Mouse (Mus musculus): ENCODE data around the gene Tlr8. TPM values are rescaled to one million over a fixed set of nuclear protein-coding genes. Genes with fewer than 3 reads are reported as not detected.
"Not testable (repeated sequence)": the region's sequence is repeated elsewhere in the genome, so short reads cannot be mapped to it uniquely, and the experiment has no call there.

Gene Tlr8
- polyA plus RNA-seq (2015; fragmentation: Nextera tagmentation; extraction: Ambion mirVana) = 0.17 TPM in 2 replicates

- no peak within 1 kb of the TSS for H3K9ac ChIP-seq
- H3K4me1 ChIP-seq = no peaks in the 10 kb centered on the region
- H3K4me3 ChIP-seq (replicated peaks) = no peak within 1 kb of the TSS
- H3K4me2 ChIP-seq = no peak within 1 kb of the TSS
- no peak for ATAC-seq (replicated peaks; ENCODE audit: low FRiP score)
- no peak within 1 kb of the TSS for H3K27ac ChIP-seq
- peaks cover 48% of the 10 kb centered on the region for H3K27me3 ChIP-seq
- no peaks in the 10 kb centered on the region for H3K9me3 ChIP-seq (replicated peaks)
- 77% methylated on average over 4 of the region's 4 CpGs for WGBS
- no peaks in the 10 kb centered on the region for H3K36me3 ChIP-seq
Observed at GRCm38 (mm10) chrX:167264086-167264485, at the start of gene Tlr8. Gene Tlr8 (minus strand): TSS chrX:167264329.

- H3K36me3 ChIP-seq; H3K27ac ChIP-seq; H3K4me1 ChIP-seq; H3K4me2 ChIP-seq; H3K27me3 ChIP-seq; H3K4me3 ChIP-seq (replicated peaks); ATAC-seq (replicated peaks; ENCODE audit: low FRiP score); H3K9me3 ChIP-seq (replicated peaks); H3K9ac ChIP-seq: not testable (repeated sequence)
- WGBS = 82% methylated on average over 1 of the region's 1 CpGs
Observed at GRCm38 (mm10) chrX:167302061-167302460, 37.9 kb upstream of the Tlr8 start.

- Histone ChIP-seq H3K27me3 (peaks cover 23% of the 10 kb centered on the region), H3K4me2 (peak overlapping the region; percentile 47), H3K27ac (no peak overlapping the region), H3K36me3 (no peaks in the 10 kb centered on the region), H3K4me3 (replicated peaks) (peak overlapping the region; percentile 26), H3K4me1 (no peaks in the 10 kb centered on the region), H3K9me3 (replicated peaks) (no peaks in the 10 kb centered on the region), H3K9ac (no peak overlapping the region)
- 0 out of 2 replicates have a peak, but pooled peaks have one; percentile 54 for ATAC-seq (replicated peaks; ENCODE audit: low FRiP score)
- WGBS = 25% methylated on average over 9 of the region's 9 CpGs
Observed at GRCm38 (mm10) chrX:167276953-167277352, 12.8 kb upstream of the Tlr8 start.

- 49% methylated on average over 10 of the region's 10 CpGs for WGBS
- peak overlapping the region; percentile 47 for H3K4me2 ChIP-seq
- H3K9ac ChIP-seq = no peak overlapping the region
- no peaks in the 10 kb centered on the region for H3K36me3 ChIP-seq
- H3K4me3 ChIP-seq (replicated peaks) = peak overlapping the region; percentile 26
- peaks cover 23% of the 10 kb centered on the region for H3K27me3 ChIP-seq
- ATAC-seq (replicated peaks; ENCODE audit: low FRiP score) = no peak
- no peaks in the 10 kb centered on the region for H3K9me3 ChIP-seq (replicated peaks)
- no peaks in the 10 kb centered on the region for H3K4me1 ChIP-seq
- H3K27ac ChIP-seq = no peak overlapping the region
Observed at GRCm38 (mm10) chrX:167276551-167276950, 12.4 kb upstream of the Tlr8 start.

GRCm38 (mm10) chrX:167263530-167263929 lies 599 bp downstream of the Tlr8 start:
- no peaks in the 10 kb centered on the region for H3K4me1 ChIP-seq
- H3K27me3 ChIP-seq = peaks cover 48% of the 10 kb centered on the region
- no peaks in the 10 kb centered on the region for H3K9me3 ChIP-seq (replicated peaks)
- 87% methylated on average over 4 of the region's 4 CpGs for WGBS
- ATAC-seq (replicated peaks; ENCODE audit: low FRiP score) = no peak
- no peak overlapping the region for H3K27ac ChIP-seq
- no peaks in the 10 kb centered on the region for H3K36me3 ChIP-seq
- no peak overlapping the region for H3K4me3 ChIP-seq (replicated peaks)
- no peak overlapping the region for H3K9ac ChIP-seq
- H3K4me2 ChIP-seq = no peak overlapping the region

- Histone ChIP-seq H3K4me1 (no peaks in the 10 kb centered on the region), H3K9me3 (replicated peaks) (no peaks in the 10 kb centered on the region), H3K27ac (no peak overlapping the region), H3K9ac (no peak overlapping the region), H3K36me3 (no peaks in the 10 kb centered on the region), H3K4me2 (no peak overlapping the region), H3K27me3 (peaks cover 39% of the 10 kb centered on the region), H3K4me3 (replicated peaks) (no peak overlapping the region)
- WGBS = 93% methylated on average over 3 of the region's 3 CpGs
- no peak for ATAC-seq (replicated peaks; ENCODE audit: low FRiP score)
Observed at GRCm38 (mm10) chrX:167241736-167242135, 22.4 kb downstream of the Tlr8 start.

- Histone ChIP-seq H3K36me3 (no peaks in the 10 kb centered on the region), H3K4me3 (replicated peaks) (no peak overlapping the region), H3K4me2 (no peak overlapping the region), H3K9me3 (replicated peaks) (no peaks in the 10 kb centered on the region), H3K9ac (no peak overlapping the region), H3K27ac (no peak overlapping the region), H3K4me1 (no peaks in the 10 kb centered on the region), H3K27me3 (peaks cover 47% of the 10 kb centered on the region)
- peak; percentile 90 for ATAC-seq (replicated peaks; ENCODE audit: low FRiP score)
- WGBS = 52% methylated on average over 9 of the region's 9 CpGs
Observed at GRCm38 (mm10) chrX:167239293-167239921, 24.7 kb downstream of the Tlr8 start.

- H3K4me3 ChIP-seq (replicated peaks) = no peak overlapping the region
- H3K4me1 ChIP-seq = no peaks in the 10 kb centered on the region
- 0 out of 2 replicates have a peak overlapping the region, but pooled peaks have one; percentile 31 for H3K4me2 ChIP-seq
- 23% methylated on average over 9 of the region's 9 CpGs for WGBS
- no peak overlapping the region for H3K9ac ChIP-seq
- no peaks in the 10 kb centered on the region for H3K36me3 ChIP-seq
- peak; percentile 73 for ATAC-seq (replicated peaks; ENCODE audit: low FRiP score)
- 0 out of 2 replicates have a peak overlapping the region, but pooled peaks have one; percentile 22 for H3K27ac ChIP-seq
- no peaks in the 10 kb centered on the region for H3K9me3 ChIP-seq (replicated peaks)
- H3K27me3 ChIP-seq = peaks cover 36% of the 10 kb centered on the region
Observed at GRCm38 (mm10) chrX:167233104-167233687, 30.9 kb downstream of the Tlr8 start.

- no peak overlapping the region for H3K4me3 ChIP-seq (replicated peaks)
- H3K4me1 ChIP-seq = no peaks in the 10 kb centered on the region
- H3K4me2 ChIP-seq = no peak overlapping the region
- H3K36me3 ChIP-seq = no peaks in the 10 kb centered on the region
- no peak for ATAC-seq (replicated peaks; ENCODE audit: low FRiP score)
- 63% methylated on average over 8 of the region's 8 CpGs for WGBS
- no peak overlapping the region for H3K27ac ChIP-seq
- H3K9ac ChIP-seq = no peak overlapping the region
- H3K27me3 ChIP-seq = peaks cover 28% of the 10 kb centered on the region
- no peaks in the 10 kb centered on the region for H3K9me3 ChIP-seq (replicated peaks)
Observed at GRCm38 (mm10) chrX:167231150-167231549, 33.0 kb downstream of the Tlr8 start.

GRCm38 (mm10) chrX:167229819-167230218 lies 34.3 kb downstream of the Tlr8 start:
- WGBS = 56% methylated on average over 1 of the region's 1 CpGs
- Histone ChIP-seq H3K4me1 (no peaks in the 10 kb centered on the region), H3K9ac (no peak overlapping the region), H3K4me2 (no peak overlapping the region), H3K36me3 (no peaks in the 10 kb centered on the region), H3K27ac (no peak overlapping the region), H3K9me3 (replicated peaks) (no peaks in the 10 kb centered on the region), H3K4me3 (replicated peaks) (no peak overlapping the region), H3K27me3 (peaks cover 20% of the 10 kb centered on the region)
- no peak for ATAC-seq (replicated peaks; ENCODE audit: low FRiP score)

GRCm38 (mm10) chrX:167229206-167229605 lies 34.9 kb downstream of the Tlr8 start:
- no peaks in the 10 kb centered on the region for H3K9me3 ChIP-seq (replicated peaks)
- no peak overlapping the region for H3K4me3 ChIP-seq (replicated peaks)
- H3K27ac ChIP-seq = no peak overlapping the region
- no peaks in the 10 kb centered on the region for H3K36me3 ChIP-seq
- peaks cover 15% of the 10 kb centered on the region for H3K27me3 ChIP-seq
- 39% methylated on average over 6 of the region's 6 CpGs for WGBS
- no peak for ATAC-seq (replicated peaks; ENCODE audit: low FRiP score)
- no peak overlapping the region for H3K4me2 ChIP-seq
- H3K9ac ChIP-seq = no peak overlapping the region
- no peaks in the 10 kb centered on the region for H3K4me1 ChIP-seq

GRCm38 (mm10) chrX:167227756-167228155 lies 36.4 kb downstream of the Tlr8 start:
- 91% methylated on average over 6 of the region's 6 CpGs for WGBS
- no peak overlapping the region for H3K9ac ChIP-seq

More at GRCm38 (mm10) chrX:167227756-167228155, 36.4 kb downstream of the Tlr8 start:
- H3K27ac ChIP-seq = no peak overlapping the region
- no peak for ATAC-seq (replicated peaks; ENCODE audit: low FRiP score)
- no peaks in the 10 kb centered on the region for H3K36me3 ChIP-seq
- no peak overlapping the region for H3K4me3 ChIP-seq (replicated peaks)
- no peak overlapping the region for H3K4me2 ChIP-seq
- H3K9me3 ChIP-seq (replicated peaks) = no peaks in the 10 kb centered on the region
- H3K4me1 ChIP-seq = no peaks in the 10 kb centered on the region
- H3K27me3 ChIP-seq = peaks cover 13% of the 10 kb centered on the region

All from kidney, embryonic 15.5 days (tissue).